Mouse (Mus musculus) CH12.LX (cell line): ENCODE data around the gene Gm20388. TPM values are rescaled to one million over a fixed set of nuclear protein-coding genes. Genes with fewer than 3 reads are reported as not detected.

Experiments
- DNase-seq: peaks from one replicate; pipeline ENCODE4 v3.0.0-alpha.2; 2013; ENCODE audit errors: extremely low read depth
- H3K27ac ChIP-seq: 2 replicates; pipeline ENCODE4 v1.5.1; 2012; ENCODE audit warnings: low read depth, mild to moderate bottlenecking, control low read depth, moderate library complexity; ENCODE audit not compliant: insufficient read depth
- H3K27me3 ChIP-seq: replicated peaks from 2 replicates; pipeline ENCODE3; 2012; ENCODE audit warnings: inconsistent platforms
- H3K36me3 ChIP-seq, 2 experiments: replicated peaks in 1 of 2; 2 replicates each; pipeline versions ENCODE3 to v1.6.1; 2012; ENCODE audit warnings: inconsistent platforms in 1 of 2, low read length in 1 of 2, mild to moderate bottlenecking in 1 of 2, mixed read lengths in 1 of 2, moderate library complexity in 1 of 2; ENCODE audit not compliant: control insufficient read depth in 1 of 2, insufficient read depth in 1 of 2
- H3K4me1 ChIP-seq, 2 experiments: 2 replicates each; pipeline ENCODE4 v1.6.1; 2012; ENCODE audit warnings: inconsistent platforms in 1 of 2, moderate library complexity in 1 of 2; ENCODE audit not compliant: insufficient read depth in 2 of 2, control insufficient read depth in 1 of 2
- H3K4me2 ChIP-seq: 2 replicates; pipeline ENCODE4 v1.6.1; 2012; ENCODE audit warnings: low read depth, mild to moderate bottlenecking, control low read depth; ENCODE audit not compliant: poor library complexity, insufficient read depth, severe bottlenecking
- H3K4me3 ChIP-seq, 3 experiments: fragments of 150-350 bp in 1 of 3; sonication (generic) in 1 of 3; replicated peaks in 1 of 3; 2 replicates each; pipeline versions ENCODE3 to v1.5.1; 2011 to 2012; ENCODE audit warnings: low read depth in 2 of 3, low read length in 2 of 3, mild to moderate bottlenecking in 2 of 3, moderate library complexity in 2 of 3, control low read depth in 1 of 3, improper control_type of control experiment in 1 of 3, inconsistent platforms in 1 of 3, mixed read lengths in 1 of 3; ENCODE audit not compliant: poor library complexity in 1 of 3
- H3K79me2 ChIP-seq: replicated peaks from 2 replicates; pipeline ENCODE4 v1.6.1; 2012; ENCODE audit warnings: mild to moderate bottlenecking, moderate library complexity; ENCODE audit not compliant: control insufficient read depth, poor library complexity, insufficient read depth, severe bottlenecking; ENCODE audit errors: extremely low read depth
- H3K9ac ChIP-seq: 2 replicates; pipeline ENCODE4 v1.6.1; 2012; ENCODE audit warnings: low read depth, mild to moderate bottlenecking, control low read depth, moderate library complexity; ENCODE audit not compliant: insufficient read depth
- H3K9me3 ChIP-seq: replicated peaks from 2 replicates; pipeline ENCODE3; 2012; ENCODE audit warnings: low read length, inconsistent platforms, mixed read lengths
- BHLHE40 ChIP-seq: IDR thresholded peaks from 2 replicates; pipeline ENCODE4 v1.6.1; 2011; ENCODE audit warnings: mild to moderate bottlenecking, low read depth, low read length, improper control_type of control experiment
- CHD1 ChIP-seq: IDR thresholded peaks from 2 replicates; pipeline ENCODE4 v1.6.1; 2012; ENCODE audit warnings: low read depth, low read length, improper control_type of control experiment, inconsistent platforms
- CHD2 ChIP-seq: IDR thresholded peaks from 2 replicates; pipeline ENCODE4 v1.6.1; 2011; ENCODE audit warnings: low read length, improper control_type of control experiment
- E2F4 ChIP-seq: IDR thresholded peaks from 2 replicates; pipeline ENCODE4 v1.6.1; 2011; ENCODE audit warnings: low read depth, low read length, improper control_type of control experiment; ENCODE audit not compliant: insufficient replicate concordance
- ELF1 ChIP-seq: IDR thresholded peaks from 2 replicates; pipeline ENCODE4 v1.6.1; 2014; ENCODE audit warnings: low read depth, mild to moderate bottlenecking, inconsistent platforms, low read length, improper control_type of control experiment
- GABPA ChIP-seq: IDR thresholded peaks from 2 replicates; pipeline ENCODE4 v1.6.1; 2012; ENCODE audit warnings: low read depth, low read length, improper control_type of control experiment, inconsistent platforms; ENCODE audit not compliant: insufficient replicate concordance
- HCFC1 ChIP-seq: IDR thresholded peaks from 2 replicates; pipeline ENCODE4 v1.6.1; 2012; ENCODE audit warnings: low read depth, mild to moderate bottlenecking, inconsistent platforms, low read length, improper control_type of control experiment
- IRF4 ChIP-seq: IDR thresholded peaks from 2 replicates; pipeline ENCODE4 v1.6.1; 2014; ENCODE audit warnings: low read depth, mild to moderate bottlenecking, inconsistent platforms, low read length, improper control_type of control experiment
- KAT2A ChIP-seq: IDR thresholded peaks from 2 replicates; pipeline ENCODE4 v1.6.1; 2012; ENCODE audit warnings: low read length, improper control_type of control experiment, inconsistent platforms; ENCODE audit not compliant: insufficient replicate concordance
- MAFK ChIP-seq: IDR thresholded peaks from 2 replicates; pipeline ENCODE4 v1.6.1; 2011; ENCODE audit warnings: low read length, improper control_type of control experiment; ENCODE audit not compliant: insufficient replicate concordance
- MAX ChIP-seq: IDR thresholded peaks from 2 replicates; pipeline ENCODE4 v1.6.1; 2011; ENCODE audit warnings: low read length, improper control_type of control experiment
- MAZ ChIP-seq: IDR thresholded peaks from 2 replicates; pipeline ENCODE4 v1.6.1; 2012; ENCODE audit warnings: low read depth, mild to moderate bottlenecking, inconsistent platforms, low read length, improper control_type of control experiment, moderate library complexity
- MEF2A ChIP-seq: IDR thresholded peaks from 2 replicates; pipeline ENCODE4 v1.6.1; 2014; ENCODE audit warnings: low read depth, mild to moderate bottlenecking, inconsistent platforms, low read length, improper control_type of control experiment, borderline replicate concordance
- MXI1 ChIP-seq: IDR thresholded peaks from 2 replicates; pipeline ENCODE4 v1.6.1; 2011; ENCODE audit warnings: mild to moderate bottlenecking, low read depth, low read length, improper control_type of control experiment
- MYC ChIP-seq: IDR thresholded peaks from 2 replicates; pipeline ENCODE4 v1.6.1; 2011; ENCODE audit warnings: low read depth, mild to moderate bottlenecking, improper control_type of control experiment, low read length
- NELFE ChIP-seq: IDR thresholded peaks from 2 replicates; pipeline ENCODE4 v1.6.1; 2011; ENCODE audit warnings: low read depth, low read length, improper control_type of control experiment
- NRF1 ChIP-seq: IDR thresholded peaks from 2 replicates; pipeline ENCODE4 v1.6.1; 2014; ENCODE audit warnings: low read depth, mild to moderate bottlenecking, inconsistent platforms, low read length, improper control_type of control experiment, moderate library complexity
- TBP ChIP-seq: conservative IDR thresholded peaks from 2 replicates; pipeline ENCODE4 v1.6.1; 2011; ENCODE audit warnings: low read depth, low read length, improper control_type of control experiment
- TCF12 ChIP-seq: IDR thresholded peaks from 2 replicates; pipeline ENCODE4 v1.6.1; 2014; ENCODE audit warnings: low read depth, mild to moderate bottlenecking, inconsistent platforms, low read length, improper control_type of control experiment
- ZC3H11A ChIP-seq: IDR thresholded peaks from 2 replicates; pipeline ENCODE4 v1.6.1; 2012; ENCODE audit warnings: low read depth, mild to moderate bottlenecking, inconsistent platforms, low read length, improper control_type of control experiment
- ZKSCAN1 ChIP-seq: IDR thresholded peaks from 2 replicates; pipeline ENCODE4 v1.6.1; 2012; ENCODE audit warnings: low read depth, inconsistent platforms, low read length, improper control_type of control experiment, borderline replicate concordance
- ZMIZ1 ChIP-seq: IDR thresholded peaks from 2 replicates; pipeline ENCODE4 v1.6.1; 2012; ENCODE audit warnings: low read depth, mild to moderate bottlenecking, inconsistent platforms, low read length, improper control_type of control experiment
- ZNF384 ChIP-seq: IDR thresholded peaks from 2 replicates; pipeline ENCODE4 v1.6.1; 2012; ENCODE audit warnings: low read depth, low read length, improper control_type of control experiment, inconsistent platforms
- dilution Hi-C: fragments of 300-500 bp; cut with MboI; formaldehyde crosslinking; loops from 2 replicates; pipeline ENCODE4 v1.14.3; 2020; ENCODE audit warnings: low sequenced_read_pairs; ENCODE audit not compliant: extremely low pct_unique_long_range_greater_than_20kb, extremely low pct_ligation_motif_present
- in situ Hi-C: fragments of 300-500 bp; cut with MboI; formaldehyde crosslinking; loops from 3 replicates; pipeline ENCODE4 v1.14.3; 2019; ENCODE audit warnings: low sequenced_read_pairs, low pct_ligation_motif_present, low pct_unique_long_range_greater_than_20kb, mixed read lengths
- polyA plus RNA-seq: library from polyadenylated mRNA; unstranded; fragments of >175 nt; gene quantifications from 2 replicates; pipeline ENCODE4 v1.2.1, GENCODE M21; 2012; ENCODE audit warnings: low read depth; ENCODE audit not compliant: insufficient read length
- total RNA-seq, 2 experiments: library from RNA; depleted of rRNA; stranded (reverse); fragments of 300-350 nt in 1 of 2; fragments of >200 nt in 1 of 2; gene quantifications; 2 replicates each; pipeline ENCODE4 v1.2.3; 2012 to 2014

Gene Gm20388
- total and polyA plus RNA-seq, 3 experiments: 14.8 to 26.3 (median 22.2) TPM

DNA sequence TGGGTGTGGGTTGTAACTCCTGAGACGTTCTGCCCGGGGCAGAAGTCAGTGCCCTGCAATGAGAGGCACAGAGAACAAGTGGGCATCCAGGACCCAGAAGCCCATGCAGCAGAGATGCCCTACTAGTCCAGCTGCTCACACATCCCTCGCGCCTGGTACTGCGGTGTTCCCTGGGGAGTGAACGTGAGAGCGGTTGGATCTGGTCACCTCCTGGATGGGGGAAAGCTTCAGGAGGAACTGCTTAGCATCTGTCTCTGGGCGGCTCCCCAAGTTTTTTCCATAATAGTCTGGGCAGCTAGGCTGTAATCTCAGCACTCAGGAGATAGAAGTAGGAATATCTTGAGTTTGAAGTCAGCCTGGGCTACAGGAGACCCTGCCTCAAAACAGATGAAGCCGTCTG is 2674.3 kb downstream of the Gm20388 start:
- dilution Hi-C loops (no loop called here), in situ Hi-C loops (no loop called here)
- no peak for DNase-seq
- Histone ChIP-seq H3K9me3 (no peaks in the 10 kb centered on the region), H3K4me2 (no peak overlapping the region), H3K27me3 (no peaks in the 10 kb centered on the region), H3K4me1 (peaks cover 0 to 3% of the 10 kb centered on the region in 2 experiments; a peak in 1 of 4 replicates)
- TF ChIP-seq ZMIZ1: no peak
- TF ChIP-seq HCFC1: no peak
- no peak for TF ChIP-seq ELF1
- TF ChIP-seq E2F4: no peak
- TF ChIP-seq MEF2A: no peak
- TF ChIP-seq NRF1: no peak
- TF ChIP-seq BHLHE40: no peak
- TF ChIP-seq CHD2: no peak
- TF ChIP-seq NELFE: no peak
- no peak for TF ChIP-seq MXI1
- no peak for TF ChIP-seq TCF12
- TF ChIP-seq GABPA: no peak
- no peak for TF ChIP-seq IRF4
- no peak for TF ChIP-seq ZKSCAN1
- no peak for TF ChIP-seq MAX
- TF ChIP-seq MAZ: no peak
- no peak for TF ChIP-seq MYC
- no peak for TF ChIP-seq TBP
- no peak for TF ChIP-seq ZC3H11A
- TF ChIP-seq ZNF384: no peak
- TF ChIP-seq, all 38 proteins: peak for 0
- H3K79me2 ChIP-seq: no peaks in the 10 kb centered on the region
- no peak overlapping the region for H3K4me3 ChIP-seq
- no peak overlapping the region for H3K9ac ChIP-seq
- no peak overlapping the region for H3K27ac ChIP-seq
- peaks cover 14 to 78% of the 10 kb centered on the region in 2 experiments for H3K36me3 ChIP-seq

DNA sequence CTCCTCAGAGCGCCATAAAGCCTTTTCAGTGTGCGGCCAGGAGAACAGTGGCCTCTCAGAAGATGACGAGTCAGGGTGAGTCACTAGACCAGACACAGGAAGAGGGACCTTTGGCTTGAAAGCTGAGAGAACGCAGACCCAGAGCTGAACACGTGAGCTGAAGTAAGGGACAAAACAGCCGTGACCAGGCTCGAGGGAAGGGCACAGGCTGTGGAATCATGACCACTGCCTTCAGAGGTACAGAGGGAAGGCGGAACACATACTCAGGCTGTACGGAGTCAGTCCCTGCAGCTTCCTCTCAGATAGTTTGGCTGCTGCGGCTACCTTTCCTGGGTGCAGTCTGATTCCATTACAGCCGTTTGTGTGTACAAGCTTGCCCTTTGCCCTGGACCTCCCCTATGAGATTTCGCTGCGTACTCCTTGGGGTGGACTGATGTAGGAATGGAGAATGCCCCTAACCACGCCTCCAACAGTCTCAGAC is 2674.8 kb downstream of the Gm20388 start:
- Histone ChIP-seq H3K79me2 (no peaks in the 10 kb centered on the region), H3K4me2 (no peak overlapping the region), H3K4me3 (no peak overlapping the region), H3K27ac (no peak overlapping the region), H3K4me1 (peaks cover 0 to 3% of the 10 kb centered on the region in 2 experiments; a peak in 1 of 4 replicates), H3K36me3 (peaks cover 17 to 79% of the 10 kb centered on the region in 2 experiments), H3K27me3 (no peaks in the 10 kb centered on the region), H3K9me3 (no peaks in the 10 kb centered on the region), H3K9ac (no peak overlapping the region)
- dilution Hi-C loops (no loop called here), in situ Hi-C loops (no loop called here)
- DNase-seq: no peak
- TF ChIP-seq KAT2A (no peak), TCF12 (no peak), GABPA (no peak), ELF1 (no peak), ZNF384 (no peak), MEF2A (no peak), CHD1 (no peak), TBP (no peak), ZMIZ1 (no peak), ZC3H11A (no peak), MAFK (no peak)
